Mouse (Mus musculus) CD4-positive naive resting alpha-beta T cell, adult 76 days (primary cell): Measurements from ENCODE around the gene Hoxb9. TPM values are rescaled to one million over a fixed set of nuclear protein-coding genes. Genes with fewer than 3 reads are reported as not detected.

Experiments
- total RNA-seq: library from RNA; stranded (reverse); gene quantifications from one replicate; pipeline ENCODE4 v1.2.4, GENCODE M21; 2023

The Hoxb9 gene
- not detected for total RNA-seq

GRCm38 (mm10) chr11:96270996-96271540, at the start of gene Hoxb9:
Gene Hoxb9, plus strand, starts transcription at chr11:96271457.

GRCm38 (mm10) chr11:96281855-96282570, 10.8 kb downstream of the Hoxb9 start, which contains the start of gene Hoxb8:
Gene Hoxb8, plus strand, starts transcription at chr11:96281905.

GRCm38 (mm10) chr11:96285771-96286738, 14.8 kb downstream of the Hoxb9 start, which contains the start of gene Hoxb7:
Gene Hoxb7, plus strand, starts transcription at chr11:96286623.

GRCm38 (mm10) chr11:96291681-96292564, 20.7 kb downstream of the Hoxb9 start, which contains the start of gene Hoxb6:
Gene Hoxb6, plus strand, starts transcription at chr11:96292476.

GRCm38 (mm10) chr11:96303151-96304099, 32.2 kb downstream of the Hoxb9 start, which contains the start of gene Hoxb5:
Gene Hoxb5, plus strand, starts transcription at chr11:96303336.

GRCm38 (mm10) chr11:96317608-96318367, 46.5 kb downstream of the Hoxb9 start, which contains the start of gene Hoxb4:
Gene Hoxb4, plus strand, starts transcription at chr11:96318267.

GRCm38 (mm10) chr11:96323154-96323553, 51.9 kb downstream of the Hoxb9 start, which contains the start of gene Hoxb3:
Gene Hoxb3, plus strand, starts transcription at chr11:96323326.

Other genes starting within 250 kb of the Hoxb9 start
- not detected for gene Gip, start 246.9 kb upstream of the Hoxb9 start, total RNA-seq
- 43.6 TPM for gene Snf8, start 236.6 kb upstream of the Hoxb9 start, total RNA-seq
- gene Ube2z, start 206.1 kb upstream of the Hoxb9 start, total RNA-seq = 41.9 TPM
- gene Atp5g1, start 195.8 kb upstream of the Hoxb9 start, total RNA-seq = 102 TPM
- gene Calcoco2, start 159.5 kb upstream of the Hoxb9 start, total RNA-seq = not detected
- not detected for gene Ttll6, start 137.7 kb upstream of the Hoxb9 start, total RNA-seq
- not detected for gene Hoxb13, start 77.1 kb upstream of the Hoxb9 start, total RNA-seq
- not detected for gene Hoxb8, start 10.4 kb downstream of the Hoxb9 start, total RNA-seq
- gene Hoxb7, start 15.2 kb downstream of the Hoxb9 start, total RNA-seq = not detected
- gene Hoxb6, start 21.0 kb downstream of the Hoxb9 start, total RNA-seq = not detected
- not detected for gene Hoxb5, start 31.9 kb downstream of the Hoxb9 start, total RNA-seq
- 0.59 TPM for gene Hoxb4, start 46.8 kb downstream of the Hoxb9 start, total RNA-seq
- not detected for gene Hoxb3, start 51.9 kb downstream of the Hoxb9 start, total RNA-seq
- not detected for gene Hoxb2, start 79.1 kb downstream of the Hoxb9 start, total RNA-seq
- not detected for gene Hoxb1, start 94.3 kb downstream of the Hoxb9 start, total RNA-seq
- gene Skap1, start 193.1 kb downstream of the Hoxb9 start, total RNA-seq = 420 TPM